Mouse (Mus musculus) forebrain, embryonic 13.5 days (tissue): Measurements from ENCODE around the gene Ddhd1. TPM values are rescaled to one million over a fixed set of nuclear protein-coding genes. Genes with fewer than 3 reads are reported as not detected.

ENCODE experiments used
- microRNA-seq: library from miRNA; unstranded; fragments of <30 nt; microRNA quantifications from one replicate; pipeline ENCODE4, GENCODE M21; 2016
- polyA plus RNA-seq: library from polyadenylated mRNA; unstranded; fragments of >200 nt; fragmentation: Nextera tagmentation; extraction: Ambion mirVana; gene quantifications from 2 replicates; pipeline ENCODE4 v1.2.1, GENCODE M21; 2015

The Ddhd1 gene
- polyA plus RNA-seq, 1 experiment from 2014 or later = 13.4 TPM

Small RNAs within 50 kb of the gene (microRNA-seq; reads per million reads assigned to microRNA genes)
- 3.8 reads per million, percentile 9 among the genes with 10 or more reads in this experiment for gene Mir5131

Other genes with a start within 250 kb of the Ddhd1 start
- 60.5 and 62.9 TPM in 2 replicates for gene Fermt2, start 128.0 kb downstream of the Ddhd1 start, polyA plus RNA-seq